Mouse (Mus musculus) liver, embryonic 13.5 days (tissue): Measurements from ENCODE around the gene Tmem240. TPM values are rescaled to one million over a fixed set of nuclear protein-coding genes. Genes with fewer than 3 reads are reported as not detected.
A peak's percentile ranks its signal among the peaks of the same experiment; 100 is the strongest.
"Not testable (repeated sequence)": the region's sequence is repeated elsewhere in the genome, so short reads cannot be mapped to it uniquely, and the experiment has no call there.

ENCODE experiments used
- ATAC-seq: fragments of 200-750 bp; cut with Nextera tagmentation; 2 replicates; pipeline ENCODE4 v1.8.0; 2017; ENCODE audit warnings: low read depth, mild to moderate bottlenecking, moderate number of reproducible peaks, moderate library complexity
- DNase-seq: peaks from one replicate; pipeline ENCODE4 v3.0.0; 2022
- H3K27ac ChIP-seq: fragments of 300-500 bp; sonication (generic); 2 replicates; pipeline ENCODE4 v1.5.1; 2015; ENCODE audit warnings: moderate library complexity, mild to moderate bottlenecking, inconsistent platforms
- H3K27me3 ChIP-seq: fragments of 300-500 bp; sonication (generic); 2 replicates; pipeline ENCODE4 v1.6.1; 2015; ENCODE audit warnings: mild to moderate bottlenecking, inconsistent platforms
- H3K36me3 ChIP-seq: fragments of 300-500 bp; sonication (generic); 2 replicates; pipeline ENCODE4 v1.6.1; 2015; ENCODE audit warnings: mild to moderate bottlenecking, inconsistent platforms
- H3K4me1 ChIP-seq: fragments of 300-500 bp; sonication (generic); replicated peaks from 2 replicates; pipeline ENCODE4 v1.6.1; 2015; ENCODE audit warnings: inconsistent platforms
- H3K4me2 ChIP-seq: fragments of 300-500 bp; sonication (generic); 2 replicates; pipeline ENCODE4 v1.6.1; 2015; ENCODE audit warnings: inconsistent platforms, mild to moderate bottlenecking, moderate library complexity
- H3K4me3 ChIP-seq: fragments of 300-500 bp; sonication (generic); replicated peaks from 2 replicates; pipeline ENCODE4 v1.5.1; 2015; ENCODE audit warnings: mild to moderate bottlenecking, inconsistent platforms
- H3K9ac ChIP-seq: fragments of 300-500 bp; sonication (generic); 2 replicates; pipeline ENCODE4 v1.6.1; 2015; ENCODE audit warnings: mild to moderate bottlenecking, inconsistent platforms
- H3K9me3 ChIP-seq: fragments of 300-500 bp; sonication (generic); replicated peaks from 2 replicates; pipeline ENCODE4 v1.6.1; 2016; ENCODE audit warnings: inconsistent platforms
- WGBS: fragments of 180-500 bp; shearing (Covaris S2); methylation state at CpG from one replicate; pipeline ENCODE4 v1.1.7; 2015; ENCODE audit not compliant: insufficient replicate concordance; 5-methylcytosine and 5-hydroxymethylcytosine counted together
- microRNA-seq: library from miRNA; unstranded; fragments of <30 nt; microRNA quantifications from one replicate; pipeline ENCODE4, GENCODE M21; 2016
- polyA plus RNA-seq: library from polyadenylated mRNA; unstranded; fragments of >200 nt; fragmentation: Nextera tagmentation; extraction: Ambion mirVana; gene quantifications from 2 replicates; pipeline ENCODE4 v1.2.1, GENCODE M21; 2015

Gene Tmem240
- polyA plus RNA-seq, 1 experiment from 2014 or later: 0.18 TPM

DNA sequence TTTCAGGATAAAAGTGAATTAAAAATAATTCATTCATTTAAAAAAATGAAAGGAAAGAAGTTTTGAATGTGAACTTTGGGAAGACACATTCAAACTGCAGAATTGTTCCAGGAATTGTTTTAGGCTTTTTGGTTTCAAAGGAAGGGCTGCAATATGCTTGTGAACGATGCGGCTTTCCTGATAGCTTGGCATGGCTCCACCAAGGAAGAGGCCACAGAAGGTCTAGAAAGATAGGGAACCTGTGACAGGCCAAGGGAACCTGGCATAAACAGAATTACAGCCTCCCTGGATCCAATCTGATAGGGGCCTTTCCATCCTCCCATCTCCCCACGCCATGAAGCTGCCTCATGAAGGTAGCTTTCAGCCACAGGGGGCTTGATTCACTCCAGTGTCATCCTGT lies 53.7 kb downstream of the Tmem240 start:
- ATAC-seq: peak; percentile 22; the same call in 1 of the 2 replicates
- H3K27me3 ChIP-seq: peaks cover 20% of the 10 kb centered on the region
- no peak overlapping the region for H3K4me2 ChIP-seq
- H3K9ac ChIP-seq: no peak overlapping the region
- WGBS: 45% methylated on average over 3 of the region's 3 CpGs
- H3K27ac ChIP-seq: no peak overlapping the region
- no peaks in the 10 kb centered on the region for H3K9me3 ChIP-seq
- H3K4me1 ChIP-seq: peaks cover 47% of the 10 kb centered on the region
- DNase-seq: no peak
- no peaks in the 10 kb centered on the region for H3K36me3 ChIP-seq
- H3K4me3 ChIP-seq: no peak overlapping the region

DNA sequence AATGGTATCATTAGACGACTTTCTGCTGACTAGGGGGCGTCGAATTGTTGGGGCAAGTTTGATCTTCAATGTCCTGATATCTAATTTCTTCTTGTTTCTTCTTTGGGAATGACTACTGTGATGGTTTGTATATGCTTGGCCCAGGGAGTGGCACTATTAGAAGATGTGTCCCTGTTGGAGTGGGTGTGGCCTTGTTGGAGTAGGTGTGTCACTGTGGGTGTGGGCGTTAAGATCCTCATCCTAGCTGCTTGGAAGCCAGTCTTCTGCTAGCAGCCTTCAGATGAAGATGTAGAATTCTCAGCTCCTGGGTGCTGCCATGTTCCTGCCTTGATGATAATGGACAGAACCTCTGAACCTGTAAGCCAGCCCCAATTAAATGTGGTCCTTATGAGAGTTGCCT lies 54.2 kb downstream of the Tmem240 start:
- H3K27ac ChIP-seq, ATAC-seq: not testable (repeated sequence)

DNA sequence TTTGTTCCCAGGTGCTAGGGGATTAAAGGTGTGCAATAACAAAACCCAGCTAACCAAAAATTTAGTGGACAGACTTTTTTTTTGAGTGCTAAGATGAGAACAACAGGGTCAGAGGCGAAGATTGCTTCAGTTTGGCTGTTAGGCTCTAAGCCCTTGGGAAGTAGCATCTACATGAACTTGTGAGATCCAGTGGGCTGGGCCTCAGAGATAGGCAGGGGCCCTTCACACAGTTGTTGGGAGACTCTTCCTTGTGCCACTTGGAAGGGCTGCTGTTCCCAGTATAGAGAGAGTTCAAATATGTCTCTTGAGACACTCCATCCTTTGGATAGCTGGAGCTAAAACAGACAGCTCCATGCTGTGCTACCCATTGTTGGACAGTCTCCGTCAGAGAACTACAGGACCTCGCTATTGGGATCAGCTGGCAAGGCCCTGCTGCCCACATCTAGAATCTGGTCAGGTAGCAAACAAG lies 55.5 kb downstream of the Tmem240 start, which contains the start of gene Ankrd65:
Ankrd65 (plus strand) TSS at position 419 of the 469 bp plus-strand sequence.
- no peaks in the 10 kb centered on the region for H3K36me3 ChIP-seq
- H3K4me3 ChIP-seq: no peak within 1 kb of the TSS
- no peaks in the 10 kb centered on the region for H3K9me3 ChIP-seq
- peaks cover 14% of the 10 kb centered on the region for H3K27me3 ChIP-seq
- peaks cover 32% of the 10 kb centered on the region for H3K4me1 ChIP-seq
- DNase-seq (no peak), ATAC-seq (no peak)
- WGBS: 69% methylated on average over 3 of the region's 3 CpGs
- H3K27ac ChIP-seq: no peak within 1 kb of the TSS
- H3K9ac ChIP-seq: no peak within 1 kb of the TSS
- no peak within 1 kb of the TSS for H3K4me2 ChIP-seq

More for the DNA sequence above, 54.2 kb downstream of the Tmem240 start:
- not testable (repeated sequence) for H3K36me3 ChIP-seq, H3K9ac ChIP-seq, H3K4me2 ChIP-seq, H3K4me3 ChIP-seq, H3K9me3 ChIP-seq, DNase-seq
- H3K4me1 ChIP-seq: peaks cover 42% of the 10 kb centered on the region
- peaks cover 14% of the 10 kb centered on the region for H3K27me3 ChIP-seq
- 63% methylated on average over 4 of the region's 4 CpGs for WGBS

Small RNA genes lying within 50 kb of the gene (microRNA-seq; reads per million reads assigned to microRNA genes)
- not detected for gene Gm27743

Other genes starting within 250 kb of the Tmem240 start
- 130 and 137 TPM in 2 replicates for gene Gnb1, start 243.4 kb upstream of the Tmem240 start, polyA plus RNA-seq
- gene Nadk, start 172.4 kb upstream of the Tmem240 start, polyA plus RNA-seq: 60.4 and 68.0 TPM in 2 replicates
- 4.4 and 5.9 TPM in 2 replicates for gene Slc35e2, start 133.4 kb upstream of the Tmem240 start, polyA plus RNA-seq
- 30.6 and 36.2 TPM in 2 replicates for gene Cdk11b, start 109.9 kb upstream of the Tmem240 start, polyA plus RNA-seq
- not detected in 2 replicates for gene Gm10563, start 89.4 kb upstream of the Tmem240 start, polyA plus RNA-seq
- gene Mmp23, start 81.4 kb upstream of the Tmem240 start, polyA plus RNA-seq: 4.9 and 6.0 TPM in 2 replicates
- gene Mib2, start 65.6 kb upstream of the Tmem240 start, polyA plus RNA-seq: 3.2 and 3.7 TPM in 2 replicates
- 0.39 and 0.49 TPM in 2 replicates for gene Fndc10, start 40.5 kb upstream of the Tmem240 start, polyA plus RNA-seq
- 77.7 TPM in 2 replicates for gene Ssu72, start 30.0 kb upstream of the Tmem240 start, polyA plus RNA-seq
- gene Atad3a, start 26.3 kb downstream of the Tmem240 start, polyA plus RNA-seq: 73.2 and 75.6 TPM in 2 replicates
- 0.43 and 0.45 TPM in 2 replicates for gene Vwa1, start 39.9 kb downstream of the Tmem240 start, polyA plus RNA-seq
- gene Tmem88b, start 51.1 kb downstream of the Tmem240 start, polyA plus RNA-seq: 0.08 and 0.14 TPM in 2 replicates
- gene Ankrd65, start 55.6 kb downstream of the Tmem240 start, polyA plus RNA-seq: not detected in 2 replicates
- gene Mrpl20, start 68.1 kb downstream of the Tmem240 start, polyA plus RNA-seq: 225 and 227 TPM in 2 replicates
- gene Ccnl2, start 77.7 kb downstream of the Tmem240 start, polyA plus RNA-seq: 62.9 and 68.8 TPM in 2 replicates
- 147 and 148 TPM in 2 replicates for gene Aurkaip1, start 96.5 kb downstream of the Tmem240 start, polyA plus RNA-seq
- gene Mxra8, start 104.9 kb downstream of the Tmem240 start, polyA plus RNA-seq: 5.6 and 6.8 TPM in 2 replicates
- 1.8 and 2.4 TPM in 2 replicates for gene Dvl1, start 112.6 kb downstream of the Tmem240 start, polyA plus RNA-seq
- 0.05 and 0.09 TPM in 2 replicates for gene Tas1r3, start 128.6 kb downstream of the Tmem240 start, polyA plus RNA-seq
- 8.4 and 10.2 TPM in 2 replicates for gene Cptp, start 134.6 kb downstream of the Tmem240 start, polyA plus RNA-seq
- 40.0 and 41.9 TPM in 2 replicates for gene Ints11, start 134.7 kb downstream of the Tmem240 start, polyA plus RNA-seq
- gene Pusl1, start 157.0 kb downstream of the Tmem240 start, polyA plus RNA-seq: 25.4 and 25.7 TPM in 2 replicates
- 7.6 and 7.8 TPM in 2 replicates for gene Acap3, start 157.0 kb downstream of the Tmem240 start, polyA plus RNA-seq
- gene Ube2j2, start 209.0 kb downstream of the Tmem240 start, polyA plus RNA-seq: 68.1 and 70.3 TPM in 2 replicates
- gene C1qtnf12, start 227.5 kb downstream of the Tmem240 start, polyA plus RNA-seq: 55.3 and 58.7 TPM in 2 replicates